Mouse (Mus musculus): ENCODE data around the gene Rfc5. TPM values are rescaled to one million over a fixed set of nuclear protein-coding genes. Genes with fewer than 3 reads are reported as not detected.
"Not testable (repeated sequence)": the region's sequence is repeated elsewhere in the genome, so short reads cannot be mapped to it uniquely, and the experiment has no call there.

Gene Rfc5
- polyA plus RNA-seq, 1 experiment from 2014 or later, result 37.5 TPM

DNA sequence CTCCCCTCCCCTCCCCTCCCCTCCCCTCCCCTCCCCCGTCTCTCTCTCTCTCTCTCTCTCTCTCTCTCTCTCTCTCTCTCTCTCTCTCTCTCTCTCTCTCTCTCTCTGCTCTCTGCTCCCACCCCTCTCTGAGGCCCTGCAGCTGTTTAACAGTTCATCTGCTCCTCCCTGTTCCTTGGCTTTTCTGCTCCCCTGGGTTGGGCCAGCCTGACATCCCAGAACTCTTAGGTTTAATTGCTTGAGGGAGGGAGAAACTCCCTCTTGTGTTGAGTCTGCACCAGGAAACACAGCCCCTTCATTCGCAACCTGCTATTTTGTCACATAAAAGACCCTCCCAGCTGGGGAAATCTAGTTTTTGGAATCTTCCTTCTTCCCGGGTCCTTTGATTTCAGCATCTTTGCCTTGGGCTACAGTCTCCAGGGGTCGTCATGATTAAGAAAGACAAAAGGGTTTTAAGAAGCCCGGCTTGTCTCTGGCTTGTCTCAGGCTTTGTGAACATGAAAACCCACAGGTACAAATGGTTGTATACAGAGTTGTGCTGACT is 9.2 kb upstream of the Rfc5 start:
- H3K9ac ChIP-seq, result no peak overlapping the region
- no peaks in the 10 kb centered on the region for H3K27me3 ChIP-seq
- peak overlapping the region; percentile 3; the same call in 1 of the 2 replicates for H3K27ac ChIP-seq
- no peak overlapping the region for H3K4me2 ChIP-seq
- WGBS, result 41% methylated on average over 4 of the region's 5 CpGs
- H3K4me3 ChIP-seq, result no peak overlapping the region
- no peak for ATAC-seq (ENCODE audit: low FRiP score)
- no peaks in the 10 kb centered on the region for H3K9me3 ChIP-seq
- H3K4me1 ChIP-seq (replicated peaks), result peaks cover 7% of the 10 kb centered on the region; the same call in 1 of the 2 replicates
- no peaks in the 10 kb centered on the region for H3K36me3 ChIP-seq

DNA sequence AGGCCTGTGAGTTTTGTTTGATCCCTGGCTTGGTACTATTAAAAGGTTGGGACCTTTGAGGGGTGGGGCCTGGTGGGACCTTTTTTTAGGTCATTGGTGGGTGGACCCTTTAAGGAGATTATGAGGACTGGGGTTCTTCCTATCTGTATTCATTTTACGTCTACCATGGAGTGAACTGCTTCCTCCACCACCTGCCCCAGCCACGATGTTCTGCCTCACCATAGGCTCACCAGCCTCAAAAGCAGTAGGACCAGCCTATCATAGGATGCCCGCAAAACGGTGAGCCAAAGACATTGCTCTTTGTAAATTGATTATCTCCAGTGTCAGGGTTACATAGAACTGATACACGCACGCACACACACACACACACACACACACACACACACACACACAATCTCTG is 8.5 kb upstream of the Rfc5 start:
- H3K4me1 ChIP-seq (replicated peaks), result peaks cover 7% of the 10 kb centered on the region; the same call in 1 of the 2 replicates
- no peak overlapping the region for H3K9ac ChIP-seq
- H3K27ac ChIP-seq, result no peak overlapping the region
- 82% methylated on average over 6 of the region's 6 CpGs for WGBS
- no peak overlapping the region for H3K4me2 ChIP-seq
- ATAC-seq (ENCODE audit: low FRiP score), result no peak
- no peak overlapping the region for H3K4me3 ChIP-seq
- H3K36me3 ChIP-seq, result no peaks in the 10 kb centered on the region
- no peaks in the 10 kb centered on the region for H3K9me3 ChIP-seq
- H3K27me3 ChIP-seq, result no peaks in the 10 kb centered on the region

DNA sequence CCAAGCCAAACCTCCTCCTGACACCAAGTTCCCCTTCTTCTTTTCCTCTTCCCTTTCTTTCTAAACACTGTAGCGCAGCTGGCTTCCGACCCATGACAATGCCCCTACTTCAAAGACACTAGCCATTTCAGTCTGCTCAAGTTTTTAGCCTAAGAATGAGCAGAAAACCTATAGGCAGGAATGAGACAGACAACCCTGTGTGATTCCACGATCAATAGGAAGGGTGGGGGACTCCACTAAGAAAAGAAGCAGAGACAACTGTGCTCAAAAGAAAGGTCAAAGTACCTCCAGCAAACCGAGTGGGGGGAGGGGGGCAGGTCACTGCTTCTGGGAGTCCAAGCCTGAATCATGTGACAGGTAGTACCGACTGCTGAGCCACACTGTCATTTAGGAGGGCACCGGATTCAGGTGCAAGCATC is 7.8 kb upstream of the Rfc5 start:
- Histone ChIP-seq H3K36me3 (no peaks in the 10 kb centered on the region), H3K27me3 (no peaks in the 10 kb centered on the region), H3K4me3 (no peak overlapping the region), H3K27ac (no peak overlapping the region), H3K4me1 (replicated peaks) (peaks cover 7% of the 10 kb centered on the region; the same call in 1 of the 2 replicates), H3K9me3 (no peaks in the 10 kb centered on the region), H3K4me2 (no peak overlapping the region), H3K9ac (no peak overlapping the region)
- 46% methylated on average over 6 of the region's 6 CpGs for WGBS
- no peak for ATAC-seq (ENCODE audit: low FRiP score)

DNA sequence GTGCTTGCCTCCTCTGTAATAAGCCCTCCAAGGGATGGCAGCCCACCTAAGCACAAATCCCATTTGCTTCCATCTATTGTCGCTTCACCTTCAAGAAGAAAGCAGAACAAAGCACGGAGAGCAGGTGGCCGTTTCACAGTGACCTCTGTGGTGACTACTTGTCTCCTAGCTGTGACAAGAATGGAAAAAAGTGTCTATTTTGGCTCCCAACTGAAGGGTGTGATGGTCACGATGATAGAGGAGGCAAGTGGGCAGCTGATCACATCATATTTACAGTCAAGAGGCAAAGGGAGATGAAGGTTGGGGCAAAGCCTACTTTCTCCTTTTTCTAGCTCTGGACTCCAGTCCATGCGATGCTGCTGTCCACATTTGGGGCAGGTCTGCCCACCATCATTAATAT is 7.0 kb upstream of the Rfc5 start:
- ATAC-seq (ENCODE audit: low FRiP score), result no peak
- Histone ChIP-seq H3K9me3 (no peaks in the 10 kb centered on the region), H3K9ac (no peak overlapping the region), H3K36me3 (no peaks in the 10 kb centered on the region), H3K27ac (no peak overlapping the region), H3K4me2 (no peak overlapping the region), H3K27me3 (no peaks in the 10 kb centered on the region), H3K4me3 (no peak overlapping the region), H3K4me1 (replicated peaks) (peaks cover 7% of the 10 kb centered on the region; the same call in 1 of the 2 replicates)
- 84% methylated on average over 5 of the region's 5 CpGs for WGBS

DNA sequence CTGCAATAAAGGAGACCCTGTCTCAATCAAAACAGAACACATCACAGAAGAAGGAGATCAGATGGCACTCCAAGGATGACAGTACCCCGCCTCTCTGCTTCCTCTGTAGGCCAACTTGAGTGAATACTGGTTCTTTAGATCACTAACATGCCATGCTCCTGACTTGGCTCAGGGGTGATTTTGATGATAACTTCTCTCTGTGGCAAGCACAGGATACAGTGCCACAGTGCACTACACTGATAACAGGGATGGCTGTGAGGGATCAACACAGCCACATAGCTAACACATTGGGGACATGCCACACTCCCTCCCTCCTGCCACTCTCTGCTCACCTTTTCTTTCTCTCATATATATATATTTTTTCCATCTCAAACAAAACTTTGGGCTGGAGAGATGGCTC is 2.0 kb upstream of the Rfc5 start:
- Histone ChIP-seq H3K27ac (no peak overlapping the region), H3K9ac (no peak overlapping the region), H3K36me3 (peaks cover 3% of the 10 kb centered on the region; the same call in 1 of the 2 replicates), H3K4me2 (no peak overlapping the region), H3K4me1 (replicated peaks) (peaks cover 14% of the 10 kb centered on the region), H3K4me3 (no peak overlapping the region), H3K27me3 (no peaks in the 10 kb centered on the region), H3K9me3 (no peaks in the 10 kb centered on the region)
- no peak for ATAC-seq (ENCODE audit: low FRiP score)
- WGBS, result 96% methylated on average over 1 of the region's 1 CpGs

DNA sequence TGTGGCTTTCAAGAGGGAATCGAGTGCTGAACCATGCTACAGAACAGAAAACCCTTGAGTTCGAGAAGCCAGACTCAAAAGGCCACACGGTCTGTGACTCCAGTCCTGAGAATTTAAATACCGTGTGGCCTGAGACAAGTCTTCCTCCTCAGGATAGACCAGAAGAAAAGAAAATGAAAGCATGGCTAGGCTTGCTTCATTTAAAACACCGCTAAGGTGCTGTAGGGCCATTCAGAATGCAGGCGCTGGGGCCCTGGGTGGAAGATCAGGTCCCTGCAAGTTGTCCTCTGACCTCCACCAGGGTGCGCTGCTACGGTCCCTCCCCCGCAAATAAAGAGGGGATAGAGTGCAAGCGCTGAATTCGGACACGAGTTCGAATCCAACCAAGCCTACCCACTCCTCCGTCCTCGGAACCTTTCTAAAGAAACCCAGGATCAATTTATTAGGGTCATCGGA is 523 bp downstream of the Rfc5 start:
- Histone ChIP-seq H3K4me2 (peak overlapping the region; percentile 76), H3K4me1 (replicated peaks) (peaks cover 14% of the 10 kb centered on the region), H3K4me3 (peak overlapping the region; percentile 65), H3K9me3 (no peaks in the 10 kb centered on the region), H3K9ac (peak overlapping the region; percentile 87), H3K36me3 (peaks cover 29% of the 10 kb centered on the region), H3K27me3 (no peaks in the 10 kb centered on the region), H3K27ac (peak overlapping the region; percentile 56)
- peak; percentile 47 for ATAC-seq (ENCODE audit: low FRiP score)
- WGBS, result 10% methylated on average over 16 of the region's 16 CpGs

DNA sequence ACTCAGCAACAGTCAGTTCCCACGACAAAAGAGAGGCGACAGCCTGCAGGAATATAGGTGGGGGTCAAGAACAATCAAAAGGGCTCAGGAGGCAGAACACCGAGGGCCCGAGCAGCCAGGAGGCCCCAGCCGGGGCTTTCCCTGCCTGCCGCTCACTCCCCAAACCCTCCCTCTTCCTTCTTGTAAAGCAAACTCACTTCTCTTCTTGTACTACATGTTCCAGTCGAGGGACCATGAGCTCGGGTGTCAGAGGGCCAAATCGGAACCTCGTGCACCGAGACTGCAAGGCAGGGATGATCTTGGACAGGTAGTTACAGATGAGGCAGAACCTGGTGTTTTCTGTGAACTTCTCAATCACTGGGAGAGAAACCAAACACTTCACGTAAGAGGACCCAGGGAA is 5.6 kb downstream of the Rfc5 start:
- ATAC-seq (ENCODE audit: low FRiP score), result no peak
- Histone ChIP-seq H3K9ac (no peak overlapping the region), H3K9me3 (no peaks in the 10 kb centered on the region), H3K36me3 (peaks cover 77% of the 10 kb centered on the region), H3K4me3 (no peak overlapping the region), H3K4me1 (replicated peaks) (peaks cover 10% of the 10 kb centered on the region), H3K27me3 (no peaks in the 10 kb centered on the region), H3K4me2 (no peak overlapping the region), H3K27ac (no peak overlapping the region)
- WGBS, result 78% methylated on average over 12 of the region's 12 CpGs

DNA sequence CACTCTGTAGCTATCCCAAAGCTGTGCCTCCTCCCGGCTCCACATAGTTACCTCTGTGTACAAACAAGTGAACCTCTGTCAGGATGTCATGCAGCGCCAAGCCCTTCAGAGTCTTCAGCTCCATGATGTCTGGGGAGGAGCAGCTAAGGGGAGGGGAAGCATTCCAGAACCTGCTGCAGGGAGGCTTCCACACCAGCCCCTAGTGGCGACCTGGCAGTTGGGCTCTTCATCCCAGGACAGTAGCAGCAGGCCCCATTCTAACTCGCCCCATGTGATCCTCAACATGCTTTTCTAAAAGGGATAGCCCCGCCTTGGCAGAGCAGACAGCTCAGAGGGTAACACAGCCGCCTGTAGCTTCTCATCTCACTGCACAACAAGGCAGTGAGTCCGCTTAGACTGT is 7.1 kb downstream of the Rfc5 start:
- no peaks in the 10 kb centered on the region for H3K27me3 ChIP-seq
- 78% methylated on average over 7 of the region's 7 CpGs for WGBS
- ATAC-seq (ENCODE audit: low FRiP score), result no peak
- H3K9me3 ChIP-seq, result no peaks in the 10 kb centered on the region
- H3K4me1 ChIP-seq (replicated peaks), result no peaks in the 10 kb centered on the region
- H3K36me3 ChIP-seq, result peaks cover 91% of the 10 kb centered on the region
- H3K27ac ChIP-seq, result no peak overlapping the region
- H3K4me2 ChIP-seq, result no peak overlapping the region
- H3K9ac ChIP-seq, result no peak overlapping the region
- no peak overlapping the region for H3K4me3 ChIP-seq

DNA sequence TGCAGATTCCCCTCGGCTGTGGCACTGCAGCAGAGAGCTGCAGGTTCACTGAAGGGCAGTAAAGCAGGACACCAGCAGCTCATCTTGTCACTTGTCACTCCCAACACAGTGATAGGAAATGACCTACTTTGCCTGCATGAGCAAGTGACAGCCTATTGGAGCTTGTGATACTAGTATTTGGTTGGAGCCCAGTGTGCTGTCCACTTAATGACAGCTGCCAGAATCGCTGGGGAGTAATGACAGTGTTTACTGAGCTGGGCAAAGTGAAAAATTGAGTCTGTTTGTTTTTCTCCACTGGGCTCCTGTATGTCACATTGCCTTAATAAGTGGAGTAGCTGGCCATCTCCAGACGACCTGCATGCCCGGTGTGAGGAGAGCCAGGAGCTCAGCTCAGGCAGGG is 8.6 kb downstream of the Rfc5 start:
- Histone ChIP-seq H3K27me3 (no peaks in the 10 kb centered on the region), H3K36me3 (peaks cover 96% of the 10 kb centered on the region), H3K9me3 (no peaks in the 10 kb centered on the region), H3K4me2 (no peak overlapping the region), H3K27ac (no peak overlapping the region), H3K4me3 (no peak overlapping the region), H3K9ac (no peak overlapping the region), H3K4me1 (replicated peaks) (no peaks in the 10 kb centered on the region)
- ATAC-seq (ENCODE audit: low FRiP score), result no peak
- WGBS, result 85% methylated on average over 4 of the region's 4 CpGs

DNA sequence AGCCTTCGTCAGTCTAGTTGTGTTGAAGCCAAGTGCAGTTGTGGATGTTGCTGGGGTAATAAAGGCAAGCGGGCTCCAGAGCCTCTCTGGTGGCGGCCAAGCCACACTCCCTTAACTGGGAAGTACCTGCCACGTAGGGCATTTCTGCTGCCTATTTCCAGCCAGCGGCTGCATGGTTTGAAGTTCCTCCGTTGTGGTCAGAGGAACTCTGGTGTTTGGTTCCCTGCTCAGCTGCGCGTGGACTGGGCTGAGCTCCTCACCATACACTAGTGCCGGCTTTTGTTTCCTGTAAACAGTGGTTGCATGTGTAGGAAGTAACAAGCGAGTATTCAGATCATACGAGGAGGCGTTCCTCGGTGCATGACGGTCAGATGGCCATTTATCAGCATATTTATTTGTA is 11.1 kb downstream of the Rfc5 start:
- H3K9ac ChIP-seq; H3K27ac ChIP-seq; H3K4me1 ChIP-seq (replicated peaks); H3K4me2 ChIP-seq; H3K27me3 ChIP-seq; H3K9me3 ChIP-seq; ATAC-seq (ENCODE audit: low FRiP score); H3K4me3 ChIP-seq: not testable (repeated sequence)
- H3K36me3 ChIP-seq, result peaks cover 97% of the 10 kb centered on the region
- 96% methylated on average over 14 of the region's 14 CpGs for WGBS

DNA sequence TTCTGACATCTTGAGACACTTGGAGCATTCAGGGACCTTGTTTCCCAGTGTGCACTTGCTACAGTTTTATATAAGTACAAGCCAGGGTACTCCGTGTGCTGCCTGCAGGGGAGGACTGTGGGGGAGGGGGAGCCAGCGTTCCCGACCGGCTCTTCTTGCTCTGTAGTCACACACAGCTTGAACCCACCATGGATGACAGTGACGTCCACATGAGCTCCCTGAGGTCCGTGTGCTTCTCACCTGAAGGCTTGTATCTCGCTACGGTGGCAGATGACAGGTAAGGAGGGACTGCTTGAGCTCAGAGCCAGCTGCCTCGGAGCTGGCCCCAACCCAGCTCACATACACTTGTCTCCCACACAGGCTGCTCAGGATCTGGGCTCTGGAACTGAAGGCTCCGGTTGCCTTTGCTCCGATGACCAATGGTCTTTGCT is 12.5 kb downstream of the Rfc5 start:
- Histone ChIP-seq H3K4me1 (replicated peaks) (no peaks in the 10 kb centered on the region), H3K36me3 (peaks cover 97% of the 10 kb centered on the region), H3K27me3 (no peaks in the 10 kb centered on the region), H3K27ac (no peak overlapping the region), H3K9ac (no peak overlapping the region), H3K4me2 (no peak overlapping the region), H3K9me3 (no peaks in the 10 kb centered on the region), H3K4me3 (no peak overlapping the region)
- 80% methylated on average over 11 of the region's 11 CpGs for WGBS
- ATAC-seq (ENCODE audit: low FRiP score), result no peak

DNA sequence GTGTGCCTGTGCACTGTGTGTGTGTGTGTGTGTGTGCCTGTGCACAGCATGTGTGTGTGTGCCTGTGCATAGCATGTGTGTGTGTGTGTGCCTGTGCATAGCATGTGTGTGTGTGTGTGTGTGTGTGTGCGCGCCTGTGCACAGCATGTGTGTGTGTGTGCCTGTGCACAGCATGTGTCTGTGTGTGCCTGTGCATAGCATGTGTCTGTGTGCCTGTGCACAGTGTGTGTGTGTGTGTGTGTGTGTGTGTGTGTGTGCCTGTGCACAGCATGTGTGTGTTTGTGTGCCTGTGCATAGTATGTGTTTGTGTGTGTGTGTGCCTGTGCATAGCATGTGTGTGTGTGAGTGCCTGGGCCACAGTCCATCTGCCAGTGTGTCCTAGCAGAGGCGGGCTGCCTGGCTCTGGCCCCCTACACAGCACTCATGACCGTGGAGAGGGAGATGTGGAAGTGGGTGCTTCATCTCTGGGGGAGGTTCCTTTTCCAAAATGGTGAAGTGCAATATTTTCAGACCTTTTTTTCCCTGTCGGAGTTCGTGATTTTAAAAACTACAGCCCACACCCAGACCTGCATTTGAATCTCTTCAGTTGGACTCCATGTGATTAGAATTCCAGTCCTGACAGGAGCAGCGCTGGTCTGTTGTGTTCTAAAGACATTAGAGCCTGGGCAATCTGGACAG is 14.3 kb downstream of the Rfc5 start:
- H3K36me3 ChIP-seq, result peaks cover 98% of the 10 kb centered on the region
- H3K4me3 ChIP-seq, result no peak overlapping the region
- no peak for ATAC-seq (ENCODE audit: low FRiP score)

DNA sequence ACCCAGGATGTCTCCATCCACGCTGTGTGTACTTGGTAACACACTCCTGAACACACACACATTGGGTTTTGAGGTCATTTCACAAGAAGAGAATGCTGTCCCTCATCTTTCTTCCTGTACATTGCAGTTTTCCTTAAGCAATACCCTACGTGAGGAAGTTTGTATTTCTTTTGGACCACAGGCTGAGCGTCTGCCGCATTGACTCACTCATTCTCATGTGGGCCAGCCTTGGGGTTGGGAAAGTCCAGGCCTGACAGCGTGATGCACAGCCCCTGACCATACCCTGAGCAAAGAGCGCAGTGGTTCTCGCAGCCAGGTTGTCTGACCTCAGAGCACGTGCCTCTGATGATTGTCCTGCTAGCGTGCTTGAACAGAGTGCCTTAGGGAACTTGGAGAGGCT is 15.4 kb downstream of the Rfc5 start:
- Histone ChIP-seq H3K9ac (no peak overlapping the region), H3K4me2 (no peak overlapping the region), H3K9me3 (no peaks in the 10 kb centered on the region), H3K4me1 (replicated peaks) (no peaks in the 10 kb centered on the region), H3K27ac (no peak overlapping the region), H3K36me3 (peaks cover 98% of the 10 kb centered on the region), H3K4me3 (no peak overlapping the region), H3K27me3 (no peaks in the 10 kb centered on the region)
- ATAC-seq (ENCODE audit: low FRiP score), result no peak
- 93% methylated on average over 9 of the region's 9 CpGs for WGBS

More for the DNA sequence above, 14.3 kb downstream of the Rfc5 start:
- Histone ChIP-seq H3K27ac (no peak overlapping the region), H3K9me3 (no peaks in the 10 kb centered on the region), H3K27me3 (no peaks in the 10 kb centered on the region), H3K4me2 (no peak overlapping the region), H3K4me1 (replicated peaks) (no peaks in the 10 kb centered on the region), H3K9ac (no peak overlapping the region)
- WGBS, result 96% methylated on average over 7 of the region's 7 CpGs

All from hindbrain, embryonic 13.5 days (tissue).